Comparison of ENCODE assay signal across 8 mouse cellular contexts in genomic region chr8:11497017-11497990, GRCm38 (mm10). TPM values are rescaled to one million over a fixed set of nuclear protein-coding genes. Genes with fewer than 3 reads are reported as not detected.
DNase-seq lines count a peak whose midpoint lies in the region; ATAC-seq and TF ChIP-seq lines count a peak whose summit lies in the region.

Gene Naxd (plus strand): TSS chr8:11497506.

- DNase-seq in CD4-positive, CD25-positive, alpha-beta regulatory T cell, adult 2 months (ENCODE audit: low read depth, low spot score): peak; percentile 91
- peak; percentile 84 for DNase-seq in brain, embryonic 18.5 days (ENCODE audit: low read depth, low spot score)
- DNase-seq in kidney, postnatal 10 days: peak; percentile 95
- DNase-seq in liver, embryonic 14.5 days (ENCODE audit: low read depth in 3 of 3, low spot score in 3 of 3): peak; percentile 82 to 84 (median 83)
- DNase-seq in neural tube, embryonic 11.5 days (ENCODE audit: low spot score): peak; percentile 95
- peak; percentile 94 for DNase-seq in stomach, postnatal 0 days (ENCODE audit: low spot score)

- H3K9ac ChIP-seq in heart, embryonic 13.5 days: peak within 1 kb of the TSS; percentile 95
- H3K9ac ChIP-seq in liver, embryonic 14.5 days (replicated peaks): peak within 1 kb of the TSS; percentile 93
- H3K9ac ChIP-seq in neural tube, embryonic 11.5 days (ENCODE audit: low read length): peak within 1 kb of the TSS; percentile 86
- peak within 1 kb of the TSS; percentile 92 for H3K9ac ChIP-seq in stomach, postnatal 0 days (ENCODE audit: low read length)

- no peaks in the 10 kb centered on the region for H3K9me3 ChIP-seq in heart, embryonic 13.5 days
- no peaks in the 10 kb centered on the region for H3K9me3 ChIP-seq in liver, embryonic 14.5 days (ENCODE audit: control insufficient read depth, low read length)
- no peaks in the 10 kb centered on the region for H3K9me3 ChIP-seq in neural tube, embryonic 11.5 days (ENCODE audit: control insufficient read depth, low read length)
- H3K9me3 ChIP-seq in stomach, postnatal 0 days (ENCODE audit: control insufficient read depth, low read length): no peaks in the 10 kb centered on the region

- H3K4me2 ChIP-seq in heart, embryonic 13.5 days: peak within 1 kb of the TSS; percentile 70
- peak within 1 kb of the TSS; percentile 96 for H3K4me2 ChIP-seq in liver, embryonic 14.5 days (ENCODE audit: low read depth)
- H3K4me2 ChIP-seq in neural tube, embryonic 11.5 days (ENCODE audit: low read depth): peak within 1 kb of the TSS; percentile 64
- peak within 1 kb of the TSS; percentile 73 for H3K4me2 ChIP-seq in stomach, postnatal 0 days (replicated peaks; ENCODE audit: low read depth)

- ATAC-seq in erythroid progenitor cell, adult 5-6 weeks (replicated peaks; ENCODE audit: low FRiP score, poor library complexity, severe bottlenecking): peak; percentile 100
- ATAC-seq in heart, embryonic 13.5 days (ENCODE audit: extremely low read depth, insufficient number of reproducible peaks, low FRiP score, low TSS enrichment): peak; percentile 88
- ATAC-seq in liver, embryonic 14.5 days (ENCODE audit: insufficient read depth): peak; percentile 99
- peak; percentile 98 for ATAC-seq in neural tube, embryonic 11.5 days (ENCODE audit: insufficient read depth, low FRiP score, low TSS enrichment)
- ATAC-seq in stomach, postnatal 0 days (ENCODE audit: low FRiP score, low TSS enrichment): peak; percentile 99

- H3K27me3 ChIP-seq in heart, embryonic 13.5 days (replicated peaks): peaks cover 22% of the 10 kb centered on the region
- H3K27me3 ChIP-seq in liver, embryonic 14.5 days (ENCODE audit: control insufficient read depth, insufficient read depth, low read length): no peaks in the 10 kb centered on the region; the same call in 1 of the 2 replicates
- no peaks in the 10 kb centered on the region for H3K27me3 ChIP-seq in neural tube, embryonic 11.5 days (ENCODE audit: control insufficient read depth, insufficient read depth, low read length)
- no peaks in the 10 kb centered on the region for H3K27me3 ChIP-seq in stomach, postnatal 0 days (ENCODE audit: control insufficient read depth, insufficient read depth, low read length)

- peak within 1 kb of the TSS; percentile 93 for H3K4me3 ChIP-seq in heart, embryonic 13.5 days
- peak within 1 kb of the TSS; percentile 82 to 91 for H3K4me3 ChIP-seq in liver, embryonic 14.5 days (ENCODE audit: insufficient read depth in 1 of 2, low read depth in 2 of 2, low read length in 2 of 2)
- peak within 1 kb of the TSS; percentile 94 for H3K4me3 ChIP-seq in neural tube, embryonic 11.5 days (ENCODE audit: low read depth, low read length)
- H3K4me3 ChIP-seq in stomach, postnatal 0 days (ENCODE audit: low read depth, low read length): peak within 1 kb of the TSS; percentile 86

- TF ChIP-seq CTCF in liver, embryonic 14.5 days (IDR thresholded peaks at IDR 0.05; ENCODE audit: low read depth): peak; percentile 9; the same call in 1 of the 2 replicates
- TF ChIP-seq CTCF in stomach, postnatal 0 days (IDR thresholded peaks at IDR 0.05; ENCODE audit: low read depth): no peak; the same call in 1 of the 2 replicates

- H3K4me1 ChIP-seq in heart, embryonic 13.5 days: peaks cover 18% of the 10 kb centered on the region
- H3K4me1 ChIP-seq in liver, embryonic 14.5 days (replicated peaks; ENCODE audit: control insufficient read depth in 2 of 2, insufficient read depth in 2 of 2, low read length in 1 of 2): peaks cover 15 to 20% of the 10 kb centered on the region in 2 experiments
- H3K4me1 ChIP-seq in neural tube, embryonic 11.5 days (ENCODE audit: control insufficient read depth, insufficient read depth, low read length): no peaks in the 10 kb centered on the region; the same call in 1 of the 2 replicates
- no peaks in the 10 kb centered on the region for H3K4me1 ChIP-seq in stomach, postnatal 0 days (replicated peaks; ENCODE audit: control insufficient read depth, insufficient read depth)

- H3K36me3 ChIP-seq in heart, embryonic 13.5 days: peaks cover 9% of the 10 kb centered on the region
- no peaks in the 10 kb centered on the region for H3K36me3 ChIP-seq in liver, embryonic 14.5 days (replicated peaks; ENCODE audit: control insufficient read depth, insufficient read depth, low read depth)
- H3K36me3 ChIP-seq in neural tube, embryonic 11.5 days (ENCODE audit: control insufficient read depth, insufficient read depth, low read length): peaks cover under 1% of the 10 kb centered on the region; the same call in 1 of the 2 replicates
- H3K36me3 ChIP-seq in stomach, postnatal 0 days (ENCODE audit: control insufficient read depth, insufficient read depth, low read length): no peaks in the 10 kb centered on the region

- peak within 1 kb of the TSS; percentile 66 for H3K27ac ChIP-seq in heart, embryonic 13.5 days (replicated peaks)
- peak within 1 kb of the TSS; percentile 14; the same call in 1 of the 2 replicates for H3K27ac ChIP-seq in liver, embryonic 14.5 days
- H3K27ac ChIP-seq in neural tube, embryonic 11.5 days (ENCODE audit: low read depth, low read length): peak within 1 kb of the TSS; percentile 64
- H3K27ac ChIP-seq in stomach, postnatal 0 days (replicated peaks): peak within 1 kb of the TSS; percentile 83

- WGBS in heart, embryonic 13.5 days: 3% methylated on average over 67 of the region's 73 CpGs
- WGBS in liver, embryonic 14.5 days (ENCODE audit: insufficient replicate concordance): 4% methylated on average over 72 of the region's 73 CpGs
- WGBS in neural tube, embryonic 11.5 days: 3% methylated on average over 73 of the region's 73 CpGs
- 4% methylated on average over 65 of the region's 73 CpGs for WGBS in stomach, postnatal 0 days

- no peak for TF ChIP-seq EP300 in liver, embryonic 14.5 days (IDR thresholded peaks at IDR 0.05; ENCODE audit: low read depth)
- TF ChIP-seq EP300 in stomach, postnatal 0 days (optimal IDR thresholded peaks at IDR 0.05): peak; percentile 83

RNA-seq across cellular contexts. Expression of gene Naxd, which starts in this region (rescaled TPM):
- total RNA-seq in erythroid progenitor cell, adult 5-6 weeks (2015; ENCODE audit: low replicate concordance): 20.2 and 42.8 TPM in 2 replicates
- total RNA-seq in erythroid progenitor cell, adult 5-6 weeks (2017; ENCODE audit: low replicate concordance): 12.9 and 24.0 TPM in 2 replicates
- polyA plus RNA-seq in heart, embryonic 13.5 days (2015; fragmentation: Nextera tagmentation; extraction: Ambion mirVana): 73.5 and 77.8 TPM in 2 replicates
- 26.9 and 29.8 TPM in 2 replicates for polyA plus RNA-seq in liver, embryonic 14.5 days (2012; rRNA removed)
- 31.9 and 33.0 TPM in 2 replicates for polyA plus RNA-seq in liver, embryonic 14.5 days (2014; fragmentation: Nextera tagmentation; extraction: Ambion mirVana)
- polyA plus RNA-seq in neural tube, embryonic 11.5 days (2014; fragmentation: Nextera tagmentation; extraction: Ambion mirVana): 108 TPM in 2 replicates
- 79.1 and 84.8 TPM in 2 replicates for polyA plus RNA-seq in stomach, postnatal 0 days (2015; fragmentation: Nextera tagmentation; extraction: Ambion mirVana)

Comparison
In these comparisons a context has a peak if more than half of its experiments do, and no peak if none do; other contexts are left out.
1. Peak in every context shown above with its lines: DNase-seq, ATAC-seq, H3K4me3 ChIP-seq and H3K27ac ChIP-seq.
2. H3K27ac ChIP-seq: peak in every context shown above with its lines; median percentile 83 in stomach, postnatal 0 days; 66 in heart, embryonic 13.5 days; 64 in neural tube, embryonic 11.5 days; 14 in liver, embryonic 14.5 days.